Mouse (Mus musculus) left cerebral cortex, adult 18-20 months (tissue): ENCODE measurements at regions not wholly inside any gene's neighbourhood (a gene's known extent, or its start where the extent isn't known, plus 50 kb on each side); places are given as distances from the start of the nearest gene placed in this dataset.
"Not testable (repeated sequence)": the region's sequence is repeated elsewhere in the genome, so short reads cannot be mapped to it uniquely, and the experiment has no call there.

Experiments used
- DNase-seq, 2 experiments: peaks; one replicate each; pipeline ENCODE4 v3.0.0; 2021 to 2022; ENCODE audit warnings: low spot score in 2 of 2, mixed read lengths in 1 of 2

- DNase-seq: no peak
Observed at GRCm38 (mm10) chr16:12798523-12798922, 311.0 kb upstream of the Ercc4 start.

GRCm38 (mm10) chr16:12800181-12800580 lies 309.3 kb upstream of the Ercc4 start:
- DNase-seq: peak in 1 of 2 experiments; percentile 21

- no peak for DNase-seq
Observed at GRCm38 (mm10) chr16:12802651-12803050, 306.8 kb upstream of the Ercc4 start.

GRCm38 (mm10) chr16:12807351-12807871 lies 302.1 kb upstream of the Ercc4 start:
- DNase-seq: no peak

DNA sequence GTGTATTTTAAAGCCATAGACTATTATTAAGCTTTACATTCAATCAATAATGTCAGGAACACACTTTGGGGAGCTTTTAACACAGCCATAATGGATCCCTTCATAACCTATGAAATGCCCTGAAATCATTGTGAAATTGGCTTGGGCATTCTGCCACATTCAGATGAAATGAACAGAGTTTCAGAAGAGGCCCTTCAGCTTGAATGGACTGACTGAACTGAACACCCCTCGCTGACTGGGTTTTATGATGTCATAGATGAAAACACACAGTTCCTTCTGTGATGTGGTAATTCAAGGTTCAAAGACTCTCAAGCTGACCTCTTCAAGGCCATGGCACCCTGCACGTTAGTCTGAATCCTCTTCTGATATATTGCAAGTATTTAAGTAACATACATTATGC lies 298.4 kb upstream of the Ercc4 start:
- DNase-seq: no peak

GRCm38 (mm10) chr16:12824646-12825045 lies 284.8 kb upstream of the Ercc4 start:
- peak; percentile 24 to 39 for DNase-seq

DNA sequence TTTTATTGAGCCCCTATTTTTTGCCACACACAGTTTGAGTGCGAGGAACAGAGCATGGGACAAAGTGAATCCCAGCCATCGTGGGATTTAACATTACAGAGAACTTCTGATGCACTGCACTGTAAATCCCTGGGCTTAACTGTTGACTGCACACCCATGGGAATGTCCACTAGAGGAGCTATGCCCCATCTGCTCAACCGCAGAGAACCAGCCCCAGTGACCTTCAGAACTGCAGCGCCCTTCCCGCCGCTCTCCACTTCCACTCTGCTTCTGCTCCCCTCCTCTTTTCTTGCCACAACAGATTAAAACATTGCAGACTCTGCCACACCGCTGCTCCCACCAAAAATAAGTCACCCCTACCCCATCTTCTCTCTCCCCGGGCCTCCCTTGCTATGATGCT lies 283.3 kb upstream of the Ercc4 start:
- DNase-seq: no peak

GRCm38 (mm10) chr16:12831308-12831707 lies 278.2 kb upstream of the Ercc4 start:
- DNase-seq: not testable (repeated sequence)

GRCm38 (mm10) chr16:12856356-12856755 lies 253.1 kb upstream of the Ercc4 start:
- no peak for DNase-seq

DNA sequence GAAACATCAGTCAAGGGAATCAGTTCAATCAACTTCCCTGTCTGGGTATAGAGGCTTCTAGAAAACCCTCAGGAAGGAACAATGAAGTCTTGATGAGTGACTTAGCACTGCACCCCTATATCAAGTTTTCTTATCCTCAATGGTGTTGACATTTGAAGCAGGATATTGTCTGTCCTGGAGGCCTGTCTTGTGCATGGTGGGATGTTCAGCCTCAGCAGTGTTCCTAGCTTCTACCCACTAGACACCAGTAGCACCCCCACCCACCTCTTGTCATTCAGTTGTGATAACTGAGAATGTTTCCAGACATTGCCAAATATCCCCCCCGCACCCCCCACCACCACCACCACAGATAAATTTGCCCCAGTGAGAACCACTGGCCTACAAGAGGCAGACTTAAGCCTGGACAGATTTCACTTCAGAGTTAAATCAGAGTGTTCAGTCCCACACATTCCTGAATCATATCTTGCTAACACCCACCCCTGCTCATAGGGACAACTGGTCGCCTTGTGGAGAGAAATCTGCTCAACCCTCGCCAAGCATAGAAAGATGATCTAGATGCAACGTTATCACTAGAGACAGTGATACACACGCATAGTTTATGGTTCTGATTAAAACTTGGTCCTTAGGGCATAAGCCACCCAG lies 249.6 kb upstream of the Ercc4 start:
- DNase-seq: peak; percentile 17 to 57

DNA sequence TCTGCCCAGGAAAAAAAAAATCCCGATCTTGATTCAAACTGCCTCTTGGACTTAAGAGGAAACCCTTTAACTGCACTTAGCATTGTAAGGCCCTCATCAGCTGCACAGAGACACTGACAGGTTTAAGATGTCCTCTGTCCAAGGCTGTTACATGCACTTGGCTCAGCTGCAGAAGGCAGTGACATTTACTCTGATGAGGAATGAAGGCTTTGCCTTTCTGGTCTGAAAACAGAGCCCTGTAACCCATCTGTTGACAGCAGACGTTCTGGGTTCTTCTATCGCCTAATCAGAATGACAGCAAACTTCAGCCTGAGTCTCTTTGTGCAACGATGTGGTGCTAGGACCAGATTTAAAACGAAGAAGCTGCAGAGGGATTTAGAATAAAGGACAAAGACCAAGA lies 246.9 kb upstream of the Ercc4 start:
- DNase-seq: no peak

GRCm38 (mm10) chr16:12878326-12878725 lies 231.2 kb upstream of the Ercc4 start:
- not testable (repeated sequence) for DNase-seq

DNA sequence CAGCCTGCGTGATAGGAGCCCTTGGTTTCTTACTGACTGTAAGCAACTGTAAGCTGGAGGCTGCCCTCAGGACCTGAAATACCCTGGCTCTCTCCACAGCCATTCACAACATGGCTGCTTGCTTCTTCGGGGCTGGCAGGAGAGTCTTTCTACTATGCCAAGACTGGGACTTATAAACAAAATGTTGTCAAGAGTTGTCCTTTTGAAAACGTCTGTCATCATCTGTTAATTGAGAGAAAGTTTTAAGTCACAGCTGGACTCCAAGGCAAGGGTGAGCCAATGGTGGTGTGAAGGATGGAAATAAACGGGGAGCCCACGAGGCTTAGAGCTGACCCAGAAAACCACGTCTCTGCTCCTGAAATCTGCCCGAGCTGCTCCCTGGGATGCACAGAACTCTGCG lies 229.5 kb upstream of the Ercc4 start:
- no peak for DNase-seq

- DNase-seq: no peak
Observed at GRCm38 (mm10) chr16:12880481-12880880, 229.0 kb upstream of the Ercc4 start.

DNA sequence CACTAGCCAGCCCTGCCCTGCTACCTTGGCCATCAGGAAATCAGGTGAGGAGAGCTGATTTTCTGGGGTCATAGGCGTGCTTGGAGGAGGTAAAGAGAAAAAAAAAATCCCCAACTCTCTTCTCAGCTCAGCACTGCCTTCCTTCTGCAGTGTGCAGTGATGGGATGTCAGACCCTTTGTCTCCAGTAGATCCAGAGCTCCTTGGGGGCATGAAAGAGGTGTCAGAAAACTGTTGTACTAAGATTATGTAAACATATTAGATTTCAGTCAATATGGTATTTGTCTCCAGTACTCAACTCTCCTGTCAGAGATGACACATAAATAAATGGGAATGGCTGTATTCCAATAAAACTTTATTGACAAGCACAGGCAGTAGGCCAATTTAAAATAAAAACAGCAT lies 226.8 kb upstream of the Ercc4 start:
- DNase-seq: no peak

- no peak for DNase-seq
Observed at GRCm38 (mm10) chr16:12884556-12884955, 224.9 kb upstream of the Ercc4 start.

DNA sequence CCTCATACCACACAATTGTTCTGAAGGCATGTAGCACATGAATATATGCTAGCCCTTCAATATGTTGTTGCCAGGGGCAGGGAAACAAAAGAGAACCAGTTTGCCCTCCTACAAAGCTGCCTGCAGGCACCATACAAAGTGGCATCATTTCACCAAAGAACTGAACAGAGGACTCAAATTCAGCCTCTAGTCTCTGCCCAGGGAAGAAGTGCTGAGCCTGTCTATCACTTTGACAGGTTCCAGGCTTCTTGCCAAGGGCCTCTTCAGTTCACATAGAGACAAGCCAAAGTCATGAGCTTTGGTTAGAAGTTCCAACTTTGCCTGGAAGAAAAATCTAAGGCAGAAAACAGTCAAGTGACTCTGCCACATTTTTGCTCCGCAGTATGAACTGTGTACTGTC lies 223.4 kb upstream of the Ercc4 start:
- DNase-seq: no peak

- DNase-seq: no peak
Observed at GRCm38 (mm10) chr16:12887381-12887780, 222.1 kb upstream of the Ercc4 start.

DNA sequence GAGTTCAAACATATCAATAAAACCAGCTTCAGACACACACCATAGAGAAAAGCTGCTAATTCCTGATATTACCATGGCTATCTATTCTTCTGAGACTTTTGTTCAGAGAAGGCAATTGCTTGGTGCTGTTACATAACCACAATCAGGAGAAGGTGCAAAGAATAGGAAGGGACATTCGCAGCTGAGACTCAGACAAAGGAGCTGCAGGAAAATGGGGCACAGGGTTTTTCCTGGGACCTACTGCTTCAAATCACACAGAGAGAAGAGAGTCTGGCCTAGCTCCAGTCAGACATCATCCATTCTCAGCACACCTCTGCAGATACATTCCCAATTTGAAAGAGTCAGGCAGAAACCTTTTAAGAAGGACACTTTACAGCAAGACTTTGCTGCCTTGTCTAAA lies 219.4 kb upstream of the Ercc4 start:
- no peak for DNase-seq

DNA sequence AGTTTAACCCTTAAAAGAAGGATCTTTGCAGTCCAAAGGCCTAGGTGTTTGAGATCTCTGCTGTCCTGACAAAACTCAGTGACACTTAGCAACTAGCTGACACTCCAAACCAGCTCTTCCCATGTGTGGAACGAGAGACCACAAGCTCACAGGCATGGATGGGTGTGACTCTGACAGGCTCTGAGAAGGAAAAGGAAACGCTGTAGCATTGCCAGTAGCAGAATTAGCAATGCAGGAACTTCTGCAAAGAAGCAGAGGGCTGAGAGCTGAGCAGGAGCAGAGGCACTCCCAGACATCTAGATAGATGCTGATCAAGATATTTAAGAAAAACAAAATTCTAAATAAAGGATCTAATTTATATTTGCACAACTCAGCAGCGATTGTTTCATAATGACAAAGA lies 218.9 kb upstream of the Ercc4 start:
- DNase-seq: no peak

DNA sequence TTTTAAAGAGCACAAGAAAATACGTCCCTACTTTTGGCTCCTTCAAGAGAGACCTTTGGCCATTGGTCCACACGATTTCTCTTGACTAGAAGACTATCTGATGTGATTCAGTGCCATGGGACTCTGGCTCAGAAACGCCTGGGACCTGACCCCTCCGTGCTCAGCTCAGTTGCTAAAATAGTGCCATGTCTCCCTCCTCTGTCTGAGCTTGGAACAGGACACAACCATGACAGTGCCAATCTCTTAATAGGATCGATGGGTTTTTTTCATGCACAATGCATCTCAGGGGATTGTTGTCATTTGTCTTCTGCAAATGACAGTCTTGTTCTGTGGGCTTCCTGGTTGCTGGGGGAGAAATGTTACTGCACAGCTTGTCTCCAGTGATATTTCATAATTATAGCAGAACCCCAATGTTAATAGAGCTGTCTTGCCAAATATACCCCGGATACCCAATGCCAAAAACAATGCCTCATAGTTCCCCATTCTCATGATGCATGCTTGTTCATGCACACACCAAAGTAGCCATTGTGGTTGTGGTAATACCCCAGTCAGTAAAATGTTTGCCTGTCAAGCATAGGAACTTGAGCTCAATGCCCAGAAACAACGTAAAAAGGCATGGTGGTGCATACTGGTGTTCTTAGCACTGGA lies 216.7 kb upstream of the Ercc4 start:
- no peak for DNase-seq

DNA sequence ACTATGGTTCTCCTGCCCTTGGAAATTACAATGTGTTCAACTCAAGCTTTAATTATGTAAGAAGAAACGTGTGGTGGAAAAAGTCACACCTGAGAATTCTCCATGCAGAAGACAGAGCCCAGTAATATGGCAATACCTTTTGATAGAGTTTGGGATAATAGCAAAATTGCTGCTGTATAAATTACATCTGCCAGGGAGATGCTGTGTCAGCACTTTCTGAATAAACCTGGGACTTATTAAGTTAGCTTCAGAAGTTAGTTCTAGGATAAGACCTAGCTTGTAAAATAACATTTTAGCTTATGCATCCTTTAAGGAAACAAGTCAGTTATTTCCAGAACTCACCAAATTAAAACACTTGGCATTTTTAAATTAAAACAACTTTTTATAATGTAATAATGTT lies 212.2 kb upstream of the Ercc4 start:
- no peak for DNase-seq

DNA sequence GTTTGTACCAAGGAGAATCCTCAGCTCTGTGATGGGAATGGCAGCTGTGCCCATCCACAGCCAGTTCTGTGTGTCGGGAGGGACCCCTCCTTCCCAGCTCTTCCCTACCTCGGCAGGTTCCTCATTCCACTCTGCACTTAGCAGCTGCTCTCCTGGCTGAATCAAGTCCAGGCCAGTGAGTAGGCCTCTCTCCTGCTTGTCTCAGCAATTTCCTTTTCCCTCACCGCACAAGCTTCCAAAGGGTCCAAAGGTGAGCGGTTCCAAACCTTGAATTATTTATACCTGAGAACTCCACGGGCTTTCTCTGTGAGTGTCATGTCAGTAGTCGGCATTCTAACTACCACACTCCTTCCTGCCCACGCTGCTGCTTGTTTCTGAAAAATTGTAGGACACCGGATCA lies 208.8 kb upstream of the Ercc4 start:
- no peak for DNase-seq
